Mouse (Mus musculus) neural tube, embryonic 11.5 days (tissue): ENCODE data around the gene Hip1. TPM values are rescaled to one million over a fixed set of nuclear protein-coding genes. Genes with fewer than 3 reads are reported as not detected.

Source experiments
- microRNA-seq: library from miRNA; unstranded; fragments of <30 nt; microRNA quantifications from one replicate; pipeline ENCODE4, GENCODE M21; 2016
- polyA plus RNA-seq: library from polyadenylated mRNA; unstranded; fragments of >200 nt; fragmentation: Nextera tagmentation; extraction: Ambion mirVana; gene quantifications from 2 replicates; pipeline ENCODE4 v1.2.1, GENCODE M21; 2014

The Hip1 gene
- polyA plus RNA-seq, 1 experiment from 2014 or later, result 57.3 TPM

Small RNA genes within 50 kb of the gene (microRNA-seq; reads per million reads assigned to microRNA genes)
- 2.6 reads per million, percentile 2 among the genes with 10 or more reads in this experiment for gene Mir7033

Other genes starting within 250 kb of the Hip1 start
- not detected in 2 replicates for gene Fkbp6, start 195.1 kb downstream of the Hip1 start, polyA plus RNA-seq
- gene Trim50, start 191.8 kb downstream of the Hip1 start, polyA plus RNA-seq, result not detected in 2 replicates
- gene Nsun5, start 175.2 kb downstream of the Hip1 start, polyA plus RNA-seq, result 30.3 and 30.5 TPM in 2 replicates
- 19.9 and 20.3 TPM in 2 replicates for gene Pom121, start 150.6 kb downstream of the Hip1 start, polyA plus RNA-seq
- not detected in 2 replicates for gene Ccl26, start 18.4 kb upstream of the Hip1 start, polyA plus RNA-seq
- 0.48 and 1.1 TPM in 2 replicates for gene Ccl24, start 27.9 kb upstream of the Hip1 start, polyA plus RNA-seq
- gene Rhbdd2, start 87.5 kb upstream of the Hip1 start, polyA plus RNA-seq, result 63.7 and 66.6 TPM in 2 replicates
- 87.3 and 93.9 TPM in 2 replicates for gene Por, start 124.9 kb upstream of the Hip1 start, polyA plus RNA-seq
- gene Tmem120a, start 199.3 kb upstream of the Hip1 start, polyA plus RNA-seq, result 59.4 and 63.0 TPM in 2 replicates
- 0.24 TPM in 1 of 2 replicates, not detected in the other for gene Styxl1, start 233.3 kb upstream of the Hip1 start, polyA plus RNA-seq
- gene Mdh2, start 233.4 kb upstream of the Hip1 start, polyA plus RNA-seq, result 602 and 630 TPM in 2 replicates